Mouse (Mus musculus) adrenal gland, adult 8-10 months (tissue): ENCODE results near the gene Smoc1. TPM values are rescaled to one million over a fixed set of nuclear protein-coding genes. Genes with fewer than 3 reads are reported as not detected.
A peak's percentile ranks its signal among the peaks of the same experiment; 100 is the strongest.

Source experiments
- DNase-seq: peaks from one replicate; pipeline ENCODE4 v3.0.0; 2022
- total RNA-seq, 4 experiments: library from RNA; stranded (reverse); gene quantifications; 2 replicates each; pipeline ENCODE4 v1.2.4; 2022

Gene Smoc1
- total RNA-seq, 4 experiments from 2014 or later = 130 to 186 (median 164) TPM

DNA sequence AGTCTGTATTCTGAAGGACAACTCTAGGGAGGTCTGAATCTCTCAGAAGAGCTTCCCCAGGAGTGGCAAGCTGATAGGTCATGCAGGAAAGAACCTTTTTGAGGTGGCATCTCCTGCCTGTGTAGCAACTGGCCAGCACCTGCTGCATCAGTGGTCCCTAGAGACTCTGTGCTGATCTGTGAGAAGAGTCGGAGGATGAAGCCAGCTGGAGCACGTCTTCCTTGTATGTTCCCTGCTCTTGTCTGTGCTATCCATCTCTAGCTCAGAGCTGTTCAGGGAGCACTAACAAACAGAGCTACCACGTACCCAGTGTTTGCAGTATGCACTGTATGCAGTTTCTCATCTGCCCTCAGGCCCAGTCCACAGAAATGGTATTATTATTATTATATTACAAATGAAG lies 54.4 kb downstream of the Smoc1 start:
- no peak for DNase-seq

DNA sequence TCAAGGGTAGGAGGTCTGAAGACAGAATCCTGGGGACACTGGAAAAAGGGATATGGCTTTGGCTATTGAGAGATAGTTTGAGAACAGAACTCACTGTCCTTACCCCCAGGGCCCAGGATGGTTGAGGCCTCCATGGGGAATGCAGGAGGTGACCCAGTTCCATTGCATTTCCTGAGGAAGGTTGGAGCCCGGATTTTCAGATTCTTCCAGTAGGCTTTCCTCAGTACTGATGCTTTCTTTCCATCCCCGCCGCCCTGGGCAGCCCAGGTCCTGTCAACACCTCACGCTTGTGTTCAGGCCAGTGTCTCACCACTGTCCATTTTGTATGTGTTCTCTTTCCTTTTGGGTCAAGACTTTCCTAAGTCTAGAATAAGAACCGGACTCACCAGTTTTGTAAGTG lies 56.5 kb downstream of the Smoc1 start:
- no peak for DNase-seq

- DNase-seq = no peak
These were observed 58.6 kb downstream of the Smoc1 start for GRCm38 (mm10) chr12:81085244-81085643.

DNA sequence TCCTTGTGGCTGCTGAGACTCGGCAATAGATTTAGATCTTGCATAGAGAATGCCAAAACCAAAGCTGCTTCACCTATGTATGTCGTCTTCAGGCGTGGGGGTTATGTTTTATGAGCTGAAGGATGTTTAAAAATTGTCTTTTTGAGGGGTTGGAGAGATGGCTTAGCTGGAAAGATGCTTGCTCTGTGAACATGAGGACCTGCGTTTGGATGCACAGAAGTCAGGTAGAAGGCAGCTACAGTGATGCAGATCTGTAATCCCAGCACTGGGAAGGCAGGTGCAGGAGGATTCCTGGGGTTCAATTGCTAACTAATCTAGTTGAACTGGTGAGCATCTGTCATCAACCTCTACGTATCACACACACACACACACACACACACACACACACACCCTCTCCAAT lies 61.5 kb downstream of the Smoc1 start:
- DNase-seq = no peak

GRCm38 (mm10) chr12:81091641-81092040 lies 65.0 kb downstream of the Smoc1 start:
- no peak for DNase-seq

GRCm38 (mm10) chr12:81092641-81093040 lies 66.0 kb downstream of the Smoc1 start:
- no peak for DNase-seq

GRCm38 (mm10) chr12:81093211-81093610 lies 66.6 kb downstream of the Smoc1 start:
- DNase-seq = no peak

GRCm38 (mm10) chr12:81094766-81095405 lies 68.3 kb downstream of the Smoc1 start:
- no peak for DNase-seq

GRCm38 (mm10) chr12:81097267-81097666 lies 70.7 kb downstream of the Smoc1 start:
- DNase-seq = no peak

- DNase-seq = no peak
These were observed 71.1 kb downstream of the Smoc1 start for GRCm38 (mm10) chr12:81097738-81098137.

DNA sequence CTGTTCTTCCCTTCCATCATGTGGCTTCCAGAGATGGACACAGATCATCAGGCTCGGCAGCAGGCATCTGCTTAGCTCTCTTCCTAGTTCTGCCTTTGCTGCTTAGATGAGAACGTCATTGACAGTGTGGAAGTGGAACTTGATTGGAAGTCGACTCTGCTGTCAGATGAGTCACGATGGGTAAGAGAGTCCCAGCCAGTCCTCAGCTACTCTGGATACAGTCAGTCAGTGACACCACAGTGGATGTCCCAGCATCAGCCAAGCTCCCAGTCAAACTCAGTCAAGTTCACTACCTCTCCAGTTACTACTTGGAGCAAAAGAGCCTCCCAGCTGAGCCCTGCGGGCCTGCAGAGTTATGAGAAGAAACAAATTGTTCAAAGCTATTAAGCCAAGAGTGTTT lies 72.6 kb downstream of the Smoc1 start:
- peak; percentile 48 for DNase-seq

- peak; percentile 44 for DNase-seq
These were observed 75.1 kb downstream of the Smoc1 start for GRCm38 (mm10) chr12:81101691-81102090.

- no peak for DNase-seq
These were observed 77.9 kb downstream of the Smoc1 start for GRCm38 (mm10) chr12:81104546-81104945.

DNA sequence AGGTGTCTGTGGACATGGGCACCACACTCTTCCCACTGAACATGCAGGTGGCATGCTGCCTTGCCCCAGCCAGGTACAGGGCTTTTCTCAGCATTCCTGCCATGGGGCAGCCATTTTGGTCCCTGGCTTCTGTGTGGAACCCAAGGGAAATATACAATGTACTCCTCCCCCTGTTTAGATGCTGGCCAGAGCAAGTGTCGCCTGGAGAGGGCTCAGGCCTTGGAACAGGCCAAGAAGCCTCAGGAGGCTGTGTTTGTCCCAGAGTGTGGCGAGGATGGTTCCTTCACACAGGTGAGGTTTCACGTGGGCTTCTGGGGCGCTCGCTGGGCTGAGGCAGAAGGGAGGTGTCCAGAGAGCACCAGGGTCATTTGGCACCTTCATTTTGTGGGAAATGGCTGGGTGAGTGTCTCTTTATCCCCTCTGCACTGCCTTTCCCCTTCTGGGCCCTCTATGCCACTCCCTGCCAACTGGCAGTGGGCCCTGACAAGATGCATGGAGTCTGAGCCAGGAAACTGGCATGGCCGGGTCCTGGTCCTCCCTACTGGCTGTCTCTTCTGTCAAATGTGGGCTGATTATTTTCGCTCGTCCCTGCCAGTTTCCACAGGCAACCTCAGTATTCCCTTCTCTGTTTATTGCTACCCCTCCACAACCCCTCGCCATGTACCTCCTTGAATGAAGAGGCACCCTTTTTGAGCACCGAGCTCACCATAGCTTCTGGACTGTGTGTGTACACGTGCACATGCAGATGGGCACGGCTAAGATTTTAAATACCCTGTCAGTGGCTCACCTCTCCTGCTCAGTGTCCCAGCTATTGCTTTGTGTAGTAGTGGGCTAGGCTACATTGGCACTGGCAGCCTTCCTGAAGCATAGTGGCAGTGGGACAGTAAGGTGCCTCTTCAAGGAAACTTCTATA lies 79.4 kb downstream of the Smoc1 start:
- DNase-seq = peak; percentile 48

DNA sequence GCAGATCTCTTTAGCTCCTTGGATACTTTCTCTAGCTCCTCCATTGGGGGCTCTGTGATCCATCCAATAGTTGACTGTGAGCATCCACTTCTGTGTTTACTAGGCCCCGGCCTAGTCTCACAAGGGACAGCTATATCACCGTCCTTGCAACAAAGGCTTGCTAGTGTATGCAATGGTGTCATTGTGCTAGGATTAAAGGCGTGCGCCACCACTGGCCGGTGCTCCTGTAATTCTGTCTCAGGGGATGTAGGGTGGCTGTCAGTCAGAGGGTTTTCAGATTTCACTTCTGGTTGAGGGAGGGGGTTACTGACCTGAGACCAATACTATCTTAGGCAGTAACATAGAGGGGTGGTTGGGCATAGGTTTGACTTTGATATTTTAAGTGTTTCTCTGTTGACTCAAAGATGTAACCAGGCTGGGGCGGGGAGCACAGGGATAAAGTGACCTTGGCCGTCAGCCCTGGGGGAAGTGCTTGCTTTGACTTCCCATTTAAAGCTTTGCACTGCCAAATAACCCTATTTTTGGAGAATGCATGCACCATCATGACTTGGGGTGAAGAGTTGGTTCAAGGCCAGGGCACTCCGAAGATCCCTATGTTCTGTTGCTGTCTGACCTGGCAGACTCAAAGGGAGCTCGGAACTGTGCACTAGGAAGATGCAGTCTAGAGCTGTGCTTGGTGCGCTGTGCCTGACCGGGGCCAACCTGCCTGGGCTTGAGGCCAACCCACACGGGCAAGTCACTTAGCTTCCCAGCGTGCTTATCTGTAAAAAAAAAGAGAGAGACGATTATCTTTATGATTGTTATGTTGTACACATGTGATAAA lies 80.9 kb downstream of the Smoc1 start:
- DNase-seq = peak; percentile 45

GRCm38 (mm10) chr12:81108600-81109011 lies 82.0 kb downstream of the Smoc1 start:
- DNase-seq = no peak

DNA sequence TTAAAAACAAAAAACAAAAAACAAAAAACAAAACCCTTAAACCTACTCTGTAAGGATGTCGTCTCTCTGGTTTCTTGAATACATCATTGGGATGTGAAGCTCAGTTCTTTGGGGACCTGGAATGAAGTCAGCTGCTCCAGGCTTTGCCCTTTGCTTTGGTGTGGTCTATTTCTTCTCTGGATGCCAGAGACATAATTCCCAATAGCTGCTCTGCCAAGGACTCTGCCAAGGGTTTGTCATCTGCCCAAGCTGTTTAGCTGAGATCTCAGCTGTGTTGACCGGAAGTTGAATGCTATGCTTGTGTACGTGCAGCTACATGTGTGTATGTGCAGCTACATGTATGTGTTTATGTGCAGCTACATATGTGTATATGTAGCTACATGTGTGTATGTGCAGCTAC lies 83.4 kb downstream of the Smoc1 start:
- no peak for DNase-seq

DNA sequence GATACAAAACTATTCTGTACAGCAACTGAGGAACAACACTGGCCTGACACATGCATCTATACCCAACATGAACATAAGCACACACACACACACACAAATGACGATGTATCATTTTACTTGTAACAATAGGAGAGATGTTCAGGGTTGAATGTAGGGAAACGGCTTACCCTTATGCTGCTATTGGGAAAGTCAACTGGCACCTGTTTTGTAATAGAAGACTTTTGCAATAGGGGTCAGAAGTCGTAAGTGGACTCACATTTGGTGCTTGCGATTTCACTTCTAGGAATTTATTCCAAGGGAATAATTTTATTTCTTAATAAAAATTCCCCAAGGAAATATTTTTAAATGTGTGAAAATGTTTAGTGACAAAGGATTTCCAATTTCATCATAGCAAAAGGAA lies 85.7 kb downstream of the Smoc1 start:
- DNase-seq = no peak

- DNase-seq = no peak
These were observed 93.7 kb downstream of the Smoc1 start for GRCm38 (mm10) chr12:81120301-81120700.

DNA sequence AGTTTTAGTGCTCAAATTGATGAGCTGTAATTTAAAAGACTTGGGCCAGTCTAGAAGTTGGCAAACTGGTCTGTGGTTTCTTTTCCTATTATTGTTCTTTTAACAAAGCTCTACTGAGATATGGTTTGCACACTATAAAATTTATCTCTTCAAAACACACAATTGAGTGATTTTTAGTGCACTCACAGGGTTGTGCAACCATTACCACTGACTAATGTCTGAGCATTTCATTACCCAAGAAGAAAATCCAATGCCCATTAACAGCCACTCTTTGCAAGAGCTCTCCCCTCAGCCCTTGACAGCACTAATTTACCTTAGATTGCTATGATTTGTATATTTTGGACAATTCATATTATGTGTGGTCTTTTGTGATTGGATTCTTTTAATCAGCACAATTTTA lies 97.2 kb downstream of the Smoc1 start:
- no peak for DNase-seq

- no peak for DNase-seq
These were observed 100.2 kb downstream of the Smoc1 start for GRCm38 (mm10) chr12:81126842-81127241.

- no peak for DNase-seq
These were observed 102.1 kb downstream of the Smoc1 start for GRCm38 (mm10) chr12:81128693-81129092.

DNA sequence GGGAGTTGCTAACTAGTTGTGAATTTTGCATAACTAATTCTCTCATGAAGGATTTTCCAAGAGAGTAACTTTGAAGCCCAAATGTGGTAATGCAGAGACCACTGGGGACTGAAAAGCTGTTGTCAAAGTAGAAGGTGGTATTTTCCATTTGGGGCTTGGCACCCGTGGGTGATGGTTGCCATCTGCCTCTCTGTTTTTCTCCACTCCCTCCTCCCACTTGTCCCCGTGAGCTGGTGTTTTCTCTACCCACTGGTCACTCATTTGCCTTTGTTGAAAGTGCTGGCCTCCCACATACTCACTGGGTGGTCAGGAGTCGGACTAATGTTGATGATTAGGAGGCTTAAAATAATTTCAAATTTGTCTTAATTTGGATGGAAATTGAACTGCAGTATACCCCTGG lies 104.1 kb downstream of the Smoc1 start:
- DNase-seq = no peak
